Mouse (Mus musculus) heart, embryonic 11.5 days (tissue): ENCODE measurements around the gene 1700025B11Rik. TPM values are rescaled to one million over a fixed set of nuclear protein-coding genes. Genes with fewer than 3 reads are reported as not detected.

Source experiments
- polyA plus RNA-seq: library from polyadenylated mRNA; unstranded; fragments of >200 nt; fragmentation: Nextera tagmentation; extraction: Ambion mirVana; gene quantifications from 2 replicates; pipeline ENCODE4 v1.2.1, GENCODE M21; 2014

Gene 1700025B11Rik
- polyA plus RNA-seq, 1 experiment from 2014 or later = not detected

Other genes with a start within 250 kb of the 1700025B11Rik start
- 0.13 TPM in 1 of 2 replicates, not detected in the other for gene Apol7a, start 162.8 kb downstream of the 1700025B11Rik start, polyA plus RNA-seq
- 0.23 and 0.52 TPM in 2 replicates for gene Apol9a, start 150.8 kb downstream of the 1700025B11Rik start, polyA plus RNA-seq
- gene Apol7b, start 114.4 kb downstream of the 1700025B11Rik start, polyA plus RNA-seq = not detected in 2 replicates
- gene Apol10a, start 84.8 kb downstream of the 1700025B11Rik start, polyA plus RNA-seq = not detected in 2 replicates
- gene Apol11a, start 53.6 kb downstream of the 1700025B11Rik start, polyA plus RNA-seq = not detected in 2 replicates
- gene Apol7c, start 28.6 kb downstream of the 1700025B11Rik start, polyA plus RNA-seq = not detected in 2 replicates
- gene Apol10b, start 34.2 kb upstream of the 1700025B11Rik start, polyA plus RNA-seq = not detected in 2 replicates
- gene Gm36245, start 37.4 kb upstream of the 1700025B11Rik start, polyA plus RNA-seq = not detected in 2 replicates
- not detected in 2 replicates for gene Apol11b, start 81.4 kb upstream of the 1700025B11Rik start, polyA plus RNA-seq
- 0.13 TPM in 1 of 2 replicates, not detected in the other for gene Apol7e, start 137.0 kb upstream of the 1700025B11Rik start, polyA plus RNA-seq
- gene Apol9b, start 167.1 kb upstream of the 1700025B11Rik start, polyA plus RNA-seq = 0.11 and 0.52 TPM in 2 replicates
- 0.67 and 0.89 TPM in 2 replicates for gene Apol8, start 195.1 kb upstream of the 1700025B11Rik start, polyA plus RNA-seq